Mouse (Mus musculus) G1E-ER4 (cell line): ENCODE data around the gene Ndel1. TPM values are rescaled to one million over a fixed set of nuclear protein-coding genes. Genes with fewer than 3 reads are reported as not detected.

Experiments
- GATA1 ChIP-seq: IDR thresholded peaks from one replicate; pipeline ENCODE4 v1.8.0; 2012; ENCODE audit warnings: low read length, inconsistent platforms
- polyA plus RNA-seq: library from polyadenylated mRNA; stranded (reverse); fragments of >175 nt; gene quantifications from 2 replicates; pipeline ENCODE4 v1.2.3, GENCODE M21; 2012

Ndel1 gene
- polyA plus RNA-seq, 1 experiment, result 40.1 TPM

DNA sequence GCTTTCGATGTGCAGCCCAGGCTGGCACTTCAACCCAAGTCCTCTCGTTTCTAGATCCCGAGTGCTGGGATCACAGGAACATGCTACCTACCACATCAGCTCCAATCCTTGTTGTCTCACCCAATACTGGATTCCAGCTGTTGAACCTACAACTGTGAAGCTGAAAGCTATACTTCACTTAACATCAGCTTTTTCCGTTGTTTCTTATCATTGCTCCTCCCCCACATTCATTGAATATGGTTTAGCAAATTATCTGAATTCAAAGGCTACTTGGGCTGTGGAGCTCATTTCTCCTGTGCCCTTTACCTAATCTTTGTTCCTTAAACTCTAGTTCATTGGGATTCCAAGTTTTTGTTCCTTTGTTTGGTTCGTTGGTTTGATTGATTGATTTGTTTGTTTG, 7.2 kb upstream of the Ndel1 start:
- TF ChIP-seq GATA1, result no peak

- TF ChIP-seq GATA1, result no peak
Observed at GRCm38 (mm10) chr11:68874841-68875240, 3.2 kb upstream of the Ndel1 start.

DNA sequence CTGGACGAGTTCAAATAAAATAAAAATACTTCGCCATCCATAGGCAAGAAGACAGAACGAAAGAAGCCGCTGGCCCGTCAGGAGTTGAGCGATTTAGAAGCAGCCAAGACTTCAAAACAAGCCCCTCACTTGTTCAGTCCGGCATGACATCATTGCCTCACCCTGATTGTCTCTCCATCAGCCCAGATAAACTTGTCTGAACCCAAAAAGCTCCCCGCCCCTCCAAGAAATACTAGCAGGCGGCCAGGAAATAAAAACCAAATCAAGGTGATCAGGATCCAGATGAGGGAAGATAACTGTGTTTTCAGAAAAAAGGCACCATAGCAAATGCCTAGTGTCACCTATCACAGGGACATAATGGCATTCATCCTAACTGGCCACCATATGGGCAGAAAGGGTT, 381 bp downstream of the Ndel1 start:
- TF ChIP-seq GATA1, result no peak

GRCm38 (mm10) chr11:68864544-68865189, 7.0 kb downstream of the Ndel1 start:
- no peak for TF ChIP-seq GATA1

DNA sequence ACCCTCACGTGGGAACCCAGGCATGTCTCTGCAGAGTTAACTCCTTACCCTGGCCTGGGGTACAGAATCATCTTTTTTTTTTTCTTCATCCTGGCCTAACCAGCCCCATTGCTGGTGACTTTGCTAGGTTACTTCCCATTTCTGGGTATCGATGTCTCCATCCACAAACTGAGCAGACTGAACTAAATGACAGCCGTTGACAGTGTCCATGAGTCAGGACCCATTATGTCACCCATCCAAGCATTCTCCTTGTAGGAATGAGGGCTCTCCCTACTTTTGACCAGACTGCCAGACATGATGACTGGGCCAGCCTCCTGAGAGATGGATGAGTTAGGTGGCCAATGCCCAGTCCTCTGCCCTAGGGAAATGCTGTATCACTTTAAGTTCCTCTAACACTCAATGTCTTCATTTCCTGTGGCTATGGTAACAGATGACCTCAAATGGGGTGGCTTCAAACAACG, 8.0 kb downstream of the Ndel1 start:
- TF ChIP-seq GATA1, result no peak

GRCm38 (mm10) chr11:68862260-68862659, 9.4 kb downstream of the Ndel1 start:
- TF ChIP-seq GATA1, result no peak

GRCm38 (mm10) chr11:68859943-68860593, 11.6 kb downstream of the Ndel1 start:
- no peak for TF ChIP-seq GATA1

GRCm38 (mm10) chr11:68857329-68857728, 14.3 kb downstream of the Ndel1 start:
- TF ChIP-seq GATA1, result no peak

DNA sequence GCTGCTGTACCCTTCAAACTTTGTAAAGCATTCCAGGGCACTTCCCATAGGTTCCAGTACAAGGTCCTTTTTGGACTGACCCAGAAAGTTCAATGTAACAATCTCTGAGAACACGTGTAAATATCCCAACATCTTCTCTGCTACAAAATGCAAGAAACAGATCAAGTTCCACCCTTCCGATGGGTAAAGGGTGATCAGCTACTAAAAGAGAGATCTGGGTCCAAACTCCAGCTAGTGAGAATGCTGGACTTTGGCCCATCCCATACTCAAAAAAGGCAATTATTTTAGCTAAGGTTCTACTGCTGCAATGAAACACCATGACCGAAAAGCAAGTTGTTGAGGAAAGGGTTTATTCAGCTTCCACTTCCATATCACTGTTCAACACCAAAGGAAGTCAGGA, 17.0 kb downstream of the Ndel1 start:
- no peak for TF ChIP-seq GATA1

DNA sequence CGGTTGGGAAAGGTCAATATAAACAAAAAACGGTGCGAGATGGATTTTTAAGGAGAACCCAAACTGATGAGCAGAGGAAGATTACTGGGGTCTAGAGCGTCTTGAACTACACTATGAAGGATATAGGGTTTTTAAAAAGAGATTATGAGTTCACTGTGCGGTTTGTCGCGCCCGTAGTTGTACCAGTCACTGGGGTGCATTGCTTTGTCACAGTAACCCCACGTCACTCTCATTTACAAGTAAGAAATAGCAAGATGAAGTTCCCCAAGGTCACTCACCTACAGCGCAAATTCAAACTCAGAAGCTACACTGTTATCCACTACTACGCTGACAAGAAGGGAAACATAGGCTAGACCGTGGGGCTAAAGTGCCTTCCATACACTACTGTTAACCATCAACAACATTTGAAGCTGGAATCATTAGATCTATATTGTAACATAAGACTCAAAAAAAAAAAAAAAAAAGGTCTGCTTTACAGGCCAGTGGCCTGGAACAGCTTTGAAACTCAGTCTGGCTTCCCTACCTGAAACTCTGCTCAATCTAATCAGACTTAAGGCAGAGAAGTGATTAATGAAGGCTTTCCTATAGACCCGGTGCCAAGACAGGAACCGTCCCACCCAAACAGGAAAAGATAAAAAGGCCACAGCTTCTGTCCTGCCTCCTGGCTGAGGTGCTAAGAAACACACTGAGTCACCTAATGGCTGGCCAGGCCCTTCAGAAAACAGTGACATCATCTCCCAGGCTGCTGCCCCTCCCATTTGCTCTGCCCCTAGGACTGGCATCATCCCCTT, 17.9 kb downstream of the Ndel1 start:
- no peak for TF ChIP-seq GATA1

GRCm38 (mm10) chr11:68852932-68853409, 18.7 kb downstream of the Ndel1 start:
- TF ChIP-seq GATA1, result no peak

DNA sequence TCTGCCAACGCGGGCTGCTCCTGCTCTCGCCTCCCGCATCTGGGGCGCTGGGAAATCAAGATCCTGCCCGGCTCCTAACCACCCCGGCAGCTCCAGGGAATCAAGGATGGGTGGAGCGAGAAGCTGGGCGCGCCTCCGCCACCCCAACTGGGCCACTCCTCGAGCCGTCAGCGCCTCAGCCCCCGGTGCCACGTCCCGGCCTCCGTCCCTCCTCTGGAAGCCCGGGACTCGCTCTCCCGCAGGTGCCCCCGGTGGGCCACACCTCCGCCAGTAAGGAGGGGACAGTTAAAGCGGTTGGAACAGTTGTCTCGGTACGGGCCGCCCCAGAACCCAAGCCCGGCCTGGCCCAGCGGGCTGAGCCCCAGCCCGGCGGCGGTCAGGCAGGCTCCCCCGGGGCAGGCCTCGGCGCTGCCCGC, 19.2 kb downstream of the Ndel1 start:
- no peak for TF ChIP-seq GATA1

GRCm38 (mm10) chr11:68851644-68852485, 19.8 kb downstream of the Ndel1 start:
- TF ChIP-seq GATA1, result no peak

DNA sequence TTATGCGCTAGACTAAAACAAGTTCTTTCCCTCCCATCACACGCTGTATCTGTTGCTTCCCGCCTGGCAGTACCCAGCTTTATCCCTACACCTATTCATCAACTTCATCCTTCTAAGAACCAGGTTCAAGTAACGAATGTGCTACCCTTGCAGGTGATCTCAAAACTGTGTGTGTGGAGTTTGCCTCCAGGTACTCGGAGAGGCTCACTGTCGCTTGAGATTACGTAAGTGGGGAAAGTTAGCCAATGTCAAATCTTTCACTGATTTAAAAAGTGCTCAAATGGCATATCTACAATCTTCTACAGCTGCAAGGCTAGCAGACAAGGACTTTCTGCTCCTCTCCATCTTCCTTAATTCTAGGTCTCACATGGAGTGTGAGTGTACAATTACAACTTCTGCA, 20.8 kb downstream of the Ndel1 start:
- no peak for TF ChIP-seq GATA1

- no peak for TF ChIP-seq GATA1
Observed at GRCm38 (mm10) chr11:68839606-68840005, 32.1 kb downstream of the Ndel1 start.
